Mouse (Mus musculus): ENCODE measurements at regions not wholly inside any gene's neighbourhood (a gene's known extent, or its start where the extent isn't known, plus 50 kb on each side); places are given as distances from the start of the nearest gene placed in this dataset.

DNA sequence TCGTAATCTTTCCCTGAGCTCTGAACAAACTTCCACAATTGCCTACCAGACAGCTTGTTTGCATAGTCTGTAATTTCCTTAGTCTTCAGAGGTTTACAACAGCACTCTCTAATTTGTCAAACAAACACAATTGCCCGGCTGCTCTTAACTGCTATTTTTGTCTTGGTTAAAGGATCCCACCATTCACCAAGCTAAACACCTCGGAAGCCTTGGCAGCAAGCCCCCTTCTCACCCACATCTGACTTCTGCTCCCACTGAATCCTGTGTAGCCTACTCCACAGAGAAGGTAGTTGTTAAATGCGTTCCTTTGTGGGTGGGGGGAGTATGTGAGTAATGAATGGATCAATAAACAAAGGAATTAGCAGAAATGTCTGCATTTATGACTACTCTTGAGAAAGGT, 59.8 kb upstream of the Rspo3 start:
- DNase-seq, result no peak

DNA sequence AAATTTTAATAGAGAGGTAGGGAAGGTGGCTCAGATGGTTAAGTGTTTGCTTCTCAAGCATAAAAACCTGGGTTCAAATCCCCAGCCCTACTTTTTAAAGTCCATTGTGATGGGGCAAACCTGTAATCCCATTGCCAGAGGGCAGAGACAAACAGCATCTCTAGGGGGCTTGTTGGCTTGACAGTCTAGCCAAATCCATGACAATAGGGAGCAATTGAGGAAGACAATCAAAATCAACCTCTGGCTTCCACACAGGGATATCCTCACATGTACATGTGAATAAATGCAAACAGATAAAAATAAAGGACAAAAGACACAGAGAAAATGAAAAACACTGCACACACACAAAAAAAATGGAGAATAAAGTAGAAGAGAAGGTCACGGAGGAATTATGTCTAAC, 59.3 kb upstream of the Rspo3 start:
- DNase-seq, result no peak

DNA sequence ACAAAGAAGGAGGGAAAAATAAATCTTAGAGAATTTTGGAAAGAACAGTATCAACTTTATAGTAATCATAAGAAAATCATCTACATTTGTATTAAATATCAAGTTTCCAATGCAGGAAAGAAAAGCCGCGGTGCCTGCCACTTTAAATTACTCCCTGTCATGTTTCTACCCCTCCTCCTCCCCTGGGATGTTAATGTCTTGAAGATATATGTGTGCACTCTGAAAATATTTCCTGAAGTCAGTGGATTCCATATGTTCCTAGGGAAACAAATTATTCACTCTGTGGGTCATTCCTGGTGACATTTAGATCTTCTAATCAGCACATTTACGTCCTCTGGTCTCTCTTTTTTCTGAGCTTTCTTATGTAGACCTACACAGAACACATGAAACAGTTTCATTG, 57.2 kb upstream of the Rspo3 start:
- DNase-seq, result peak; percentile 59

DNA sequence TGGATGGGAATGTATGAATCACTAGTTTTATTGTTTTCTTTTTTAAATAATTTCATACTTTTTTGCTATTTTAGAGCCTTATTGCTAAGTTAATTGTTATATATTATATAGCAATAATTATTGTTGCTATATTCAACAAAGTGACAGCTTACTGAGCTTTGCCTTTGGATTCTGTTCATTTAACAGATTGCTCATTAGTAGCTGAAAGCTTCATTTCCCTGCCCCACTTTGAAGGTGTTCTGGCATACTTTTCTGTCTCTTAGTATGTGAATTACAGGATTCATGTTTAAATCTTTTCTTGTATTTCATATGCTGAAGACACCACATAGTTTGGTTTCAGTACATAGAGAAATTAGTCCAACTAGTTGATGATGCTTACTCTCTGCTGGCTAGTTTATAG, 54.5 kb upstream of the Rspo3 start:
- DNase-seq, result no peak

DNA sequence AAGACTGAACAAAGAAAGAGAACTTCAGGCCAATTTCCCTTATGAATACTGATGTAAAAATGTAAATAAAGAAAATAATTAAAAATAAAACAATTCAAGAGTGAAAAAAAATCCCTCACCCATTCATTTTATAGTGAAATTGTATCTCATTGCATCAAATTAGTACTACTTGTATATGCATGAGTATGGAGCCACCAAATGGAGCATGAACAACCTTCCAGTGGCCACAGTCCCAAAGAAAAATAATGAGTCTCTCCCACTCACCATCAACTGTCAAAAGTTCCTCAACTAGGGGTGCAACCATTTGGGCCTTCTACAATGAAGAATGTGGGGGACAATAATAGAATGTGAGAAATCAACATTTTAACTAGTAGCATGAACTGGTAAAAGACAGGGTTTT, 54.1 kb upstream of the Rspo3 start:
- DNase-seq, result no peak
